Mouse (Mus musculus): ENCODE measurements around the gene H2-M2. TPM values are rescaled to one million over a fixed set of nuclear protein-coding genes. Genes with fewer than 3 reads are reported as not detected.
"Not testable (repeated sequence)": the region's sequence is repeated elsewhere in the genome, so short reads cannot be mapped to it uniquely, and the experiment has no call there.

The H2-M2 gene
- not detected in 2 replicates for polyA plus RNA-seq (2014; fragmentation: Nextera tagmentation; extraction: Ambion mirVana)

- no peaks in the 10 kb centered on the region for H3K4me1 ChIP-seq (ENCODE audit: control insufficient read depth, insufficient read depth, low read length)
- H3K27ac ChIP-seq (replicated peaks; ENCODE audit: low read depth, low read length) = no peak within 1 kb of the TSS
- 84% methylated on average over 2 of the region's 2 CpGs for WGBS
- ATAC-seq (ENCODE audit: low FRiP score, low TSS enrichment) = no peak
- no peak within 1 kb of the TSS for H3K4me3 ChIP-seq (replicated peaks; ENCODE audit: low read depth, low read length)
- no peak within 1 kb of the TSS for H3K4me2 ChIP-seq (ENCODE audit: low read length)
- no peaks in the 10 kb centered on the region for H3K36me3 ChIP-seq (ENCODE audit: control insufficient read depth, insufficient read depth, low read length)
- H3K9ac ChIP-seq (replicated peaks; ENCODE audit: low read length) = no peak within 1 kb of the TSS
- H3K27me3 ChIP-seq (ENCODE audit: control insufficient read depth, insufficient read depth, low read length) = no peaks in the 10 kb centered on the region
- H3K9me3 ChIP-seq (ENCODE audit: control insufficient read depth, low read length) = no peaks in the 10 kb centered on the region
- DNase-seq = no peak
Measured at GRCm38 (mm10) chr17:37483452-37483851, at the start of gene H2-M2. Gene H2-M2 (minus strand): TSS chr17:37483552.

- not testable (repeated sequence) for H3K9ac ChIP-seq (replicated peaks; ENCODE audit: low read length); H3K4me1 ChIP-seq (ENCODE audit: control insufficient read depth, insufficient read depth, low read length); DNase-seq; H3K9me3 ChIP-seq (ENCODE audit: control insufficient read depth, low read length); H3K27me3 ChIP-seq (ENCODE audit: control insufficient read depth, insufficient read depth, low read length); ATAC-seq (ENCODE audit: low FRiP score, low TSS enrichment); H3K27ac ChIP-seq (replicated peaks; ENCODE audit: low read depth, low read length); H3K36me3 ChIP-seq (ENCODE audit: control insufficient read depth, insufficient read depth, low read length); H3K4me3 ChIP-seq (replicated peaks; ENCODE audit: low read depth, low read length); H3K4me2 ChIP-seq (ENCODE audit: low read length)
- 80% methylated on average over 1 of the region's 1 CpGs for WGBS
Measured at GRCm38 (mm10) chr17:37525427-37525826, 42.1 kb upstream of the H2-M2 start.

GRCm38 (mm10) chr17:37524612-37525011 is 41.3 kb upstream of the H2-M2 start:
- H3K9ac ChIP-seq (replicated peaks; ENCODE audit: low read length); H3K4me1 ChIP-seq (ENCODE audit: control insufficient read depth, insufficient read depth, low read length); H3K4me3 ChIP-seq (replicated peaks; ENCODE audit: low read depth, low read length); H3K27me3 ChIP-seq (ENCODE audit: control insufficient read depth, insufficient read depth, low read length); H3K36me3 ChIP-seq (ENCODE audit: control insufficient read depth, insufficient read depth, low read length); ATAC-seq (ENCODE audit: low FRiP score, low TSS enrichment); H3K27ac ChIP-seq (replicated peaks; ENCODE audit: low read depth, low read length); H3K9me3 ChIP-seq (ENCODE audit: control insufficient read depth, low read length); H3K4me2 ChIP-seq (ENCODE audit: low read length); DNase-seq: not testable (repeated sequence)

GRCm38 (mm10) chr17:37507730-37508129 is 24.4 kb upstream of the H2-M2 start, which contains the start of gene Olfr111:
Gene Olfr111 (plus strand): TSS chr17:37508030.
- no peak for ATAC-seq (ENCODE audit: low FRiP score, low TSS enrichment)
- WGBS = 93% methylated on average over 4 of the region's 4 CpGs
- H3K27me3 ChIP-seq (ENCODE audit: control insufficient read depth, insufficient read depth, low read length) = no peaks in the 10 kb centered on the region

GRCm38 (mm10) chr17:37491930-37492518 is 8.7 kb upstream of the H2-M2 start, which contains the start of gene Olfr110:
Gene Olfr110 (plus strand): TSS chr17:37492468.
- Histone ChIP-seq H3K4me1 (ENCODE audit: control insufficient read depth, insufficient read depth, low read length) (no peaks in the 10 kb centered on the region), H3K36me3 (ENCODE audit: control insufficient read depth, insufficient read depth, low read length) (no peaks in the 10 kb centered on the region), H3K4me2 (ENCODE audit: low read length) (no peak within 1 kb of the TSS), H3K9ac (replicated peaks; ENCODE audit: low read length) (no peak within 1 kb of the TSS), H3K9me3 (ENCODE audit: control insufficient read depth, low read length) (no peaks in the 10 kb centered on the region), H3K27me3 (ENCODE audit: control insufficient read depth, insufficient read depth, low read length) (no peaks in the 10 kb centered on the region), H3K4me3 (replicated peaks; ENCODE audit: low read depth, low read length) (no peak within 1 kb of the TSS), H3K27ac (replicated peaks; ENCODE audit: low read depth, low read length) (no peak within 1 kb of the TSS)
- ATAC-seq (ENCODE audit: low FRiP score, low TSS enrichment) (no peak), DNase-seq (no peak)
- 65% methylated on average over 1 of the region's 1 CpGs for WGBS

More at GRCm38 (mm10) chr17:37507730-37508129, 24.4 kb upstream of the H2-M2 start, which contains the start of gene Olfr111:
- H3K27ac ChIP-seq (replicated peaks; ENCODE audit: low read depth, low read length) = no peak within 1 kb of the TSS
- H3K4me3 ChIP-seq (replicated peaks; ENCODE audit: low read depth, low read length) = no peak within 1 kb of the TSS
- H3K4me2 ChIP-seq (ENCODE audit: low read length) = no peak within 1 kb of the TSS
- DNase-seq = no peak
- H3K9ac ChIP-seq (replicated peaks; ENCODE audit: low read length) = no peak within 1 kb of the TSS
- H3K4me1 ChIP-seq (ENCODE audit: control insufficient read depth, insufficient read depth, low read length) = no peaks in the 10 kb centered on the region
- no peaks in the 10 kb centered on the region for H3K9me3 ChIP-seq (ENCODE audit: control insufficient read depth, low read length)
- H3K36me3 ChIP-seq (ENCODE audit: control insufficient read depth, insufficient read depth, low read length) = no peaks in the 10 kb centered on the region

- H3K27me3 ChIP-seq (ENCODE audit: control insufficient read depth, insufficient read depth, low read length) = no peaks in the 10 kb centered on the region
- no peak for ATAC-seq (ENCODE audit: low FRiP score, low TSS enrichment)
- H3K4me1 ChIP-seq (ENCODE audit: control insufficient read depth, insufficient read depth, low read length) = no peaks in the 10 kb centered on the region
- no peak within 1 kb of the TSS for H3K27ac ChIP-seq (replicated peaks; ENCODE audit: low read depth, low read length)
- WGBS = 96% methylated on average over 1 of the region's 1 CpGs
- H3K4me3 ChIP-seq (replicated peaks; ENCODE audit: low read depth, low read length) = no peak within 1 kb of the TSS
- DNase-seq = no peak
- H3K4me2 ChIP-seq (ENCODE audit: low read length) = no peak within 1 kb of the TSS
- no peaks in the 10 kb centered on the region for H3K36me3 ChIP-seq (ENCODE audit: control insufficient read depth, insufficient read depth, low read length)
- no peak within 1 kb of the TSS for H3K9ac ChIP-seq (replicated peaks; ENCODE audit: low read length)
- H3K9me3 ChIP-seq (ENCODE audit: control insufficient read depth, low read length) = no peaks in the 10 kb centered on the region
Measured at GRCm38 (mm10) chr17:37458616-37459015, 24.7 kb downstream of the H2-M2 start, which contains the start of gene Olfr109. Gene Olfr109 (plus strand): TSS chr17:37458916.

GRCm38 (mm10) chr17:37445180-37445579 is 38.2 kb downstream of the H2-M2 start, which contains the start of gene Olfr108:
Gene Olfr108 (plus strand): TSS chr17:37445480.
- Histone ChIP-seq H3K9ac (replicated peaks; ENCODE audit: low read length) (no peak within 1 kb of the TSS), H3K27ac (replicated peaks; ENCODE audit: low read depth, low read length) (no peak within 1 kb of the TSS), H3K4me2 (ENCODE audit: low read length) (no peak within 1 kb of the TSS), H3K27me3 (ENCODE audit: control insufficient read depth, insufficient read depth, low read length) (no peaks in the 10 kb centered on the region), H3K9me3 (ENCODE audit: control insufficient read depth, low read length) (no peaks in the 10 kb centered on the region), H3K4me3 (replicated peaks; ENCODE audit: low read depth, low read length) (no peak within 1 kb of the TSS), H3K36me3 (ENCODE audit: control insufficient read depth, insufficient read depth, low read length) (no peaks in the 10 kb centered on the region), H3K4me1 (ENCODE audit: control insufficient read depth, insufficient read depth, low read length) (no peaks in the 10 kb centered on the region)
- ATAC-seq (ENCODE audit: low FRiP score, low TSS enrichment) (no peak), DNase-seq (no peak)
- WGBS = 77% methylated on average over 1 of the region's 1 CpGs

Other genes starting within 250 kb of the H2-M2 start
- gene Olfr97, start 246.2 kb downstream of the H2-M2 start, polyA plus RNA-seq (2014; fragmentation: Nextera tagmentation; extraction: Ambion mirVana) = not detected in 2 replicates
- not detected in 2 replicates for gene Olfr98, start 219.8 kb downstream of the H2-M2 start, polyA plus RNA-seq (2014; fragmentation: Nextera tagmentation; extraction: Ambion mirVana)
- gene H2-M3, start 213.3 kb downstream of the H2-M2 start, polyA plus RNA-seq (2014; fragmentation: Nextera tagmentation; extraction: Ambion mirVana) = 0.80 and 1.1 TPM in 2 replicates
- gene Olfr99, start 200.1 kb downstream of the H2-M2 start, polyA plus RNA-seq (2014; fragmentation: Nextera tagmentation; extraction: Ambion mirVana) = not detected in 2 replicates
- not detected in 2 replicates for gene Olfr101, start 179.2 kb downstream of the H2-M2 start, polyA plus RNA-seq (2014; fragmentation: Nextera tagmentation; extraction: Ambion mirVana)
- not detected in 2 replicates for gene Olfr102, start 166.5 kb downstream of the H2-M2 start, polyA plus RNA-seq (2014; fragmentation: Nextera tagmentation; extraction: Ambion mirVana)
- gene Olfr103, start 143.9 kb downstream of the H2-M2 start, polyA plus RNA-seq (2014; fragmentation: Nextera tagmentation; extraction: Ambion mirVana) = not detected in 2 replicates
- not detected in 2 replicates for gene Olfr104-ps, start 124.0 kb downstream of the H2-M2 start, polyA plus RNA-seq (2014; fragmentation: Nextera tagmentation; extraction: Ambion mirVana)
- gene Olfr105-ps, start 104.5 kb downstream of the H2-M2 start, polyA plus RNA-seq (2014; fragmentation: Nextera tagmentation; extraction: Ambion mirVana) = not detected in 2 replicates
- gene Olfr106-ps, start 93.2 kb downstream of the H2-M2 start, polyA plus RNA-seq (2014; fragmentation: Nextera tagmentation; extraction: Ambion mirVana) = not detected in 2 replicates
- not detected in 2 replicates for gene Olfr107, start 84.3 kb downstream of the H2-M2 start, polyA plus RNA-seq (2014; fragmentation: Nextera tagmentation; extraction: Ambion mirVana)
- not detected in 2 replicates for gene Olfr108, start 38.1 kb downstream of the H2-M2 start, polyA plus RNA-seq (2014; fragmentation: Nextera tagmentation; extraction: Ambion mirVana)
- gene Olfr109, start 24.6 kb downstream of the H2-M2 start, polyA plus RNA-seq (2014; fragmentation: Nextera tagmentation; extraction: Ambion mirVana) = not detected in 2 replicates
- not detected in 2 replicates for gene Olfr110, start 8.9 kb upstream of the H2-M2 start, polyA plus RNA-seq (2014; fragmentation: Nextera tagmentation; extraction: Ambion mirVana)
- gene Olfr111, start 24.5 kb upstream of the H2-M2 start, polyA plus RNA-seq (2014; fragmentation: Nextera tagmentation; extraction: Ambion mirVana) = not detected in 2 replicates
- not detected in 2 replicates for gene Olfr112, start 85.9 kb upstream of the H2-M2 start, polyA plus RNA-seq (2014; fragmentation: Nextera tagmentation; extraction: Ambion mirVana)
- not detected in 2 replicates for gene Olfr113, start 94.1 kb upstream of the H2-M2 start, polyA plus RNA-seq (2014; fragmentation: Nextera tagmentation; extraction: Ambion mirVana)
- gene Olfr114, start 109.2 kb upstream of the H2-M2 start, polyA plus RNA-seq (2014; fragmentation: Nextera tagmentation; extraction: Ambion mirVana) = not detected in 2 replicates
- gene Olfr115, start 143.6 kb upstream of the H2-M2 start, polyA plus RNA-seq (2014; fragmentation: Nextera tagmentation; extraction: Ambion mirVana) = not detected in 2 replicates
- not detected in 2 replicates for gene Olfr116, start 143.6 kb upstream of the H2-M2 start, polyA plus RNA-seq (2014; fragmentation: Nextera tagmentation; extraction: Ambion mirVana)
- gene Olfr117, start 180.2 kb upstream of the H2-M2 start, polyA plus RNA-seq (2014; fragmentation: Nextera tagmentation; extraction: Ambion mirVana) = not detected in 2 replicates
- not detected in 2 replicates for gene Olfr118, start 183.4 kb upstream of the H2-M2 start, polyA plus RNA-seq (2014; fragmentation: Nextera tagmentation; extraction: Ambion mirVana)
- gene Olfr119, start 213.0 kb upstream of the H2-M2 start, polyA plus RNA-seq (2014; fragmentation: Nextera tagmentation; extraction: Ambion mirVana) = not detected in 2 replicates
- not detected in 2 replicates for gene Olfr120, start 238.3 kb upstream of the H2-M2 start, polyA plus RNA-seq (2014; fragmentation: Nextera tagmentation; extraction: Ambion mirVana)

Measured in midbrain, embryonic 14.5 days (tissue).